Mouse (Mus musculus) effector memory CD4-positive, alpha-beta T cell, adult 5 months (primary cell): ENCODE measurements around the gene Kcnk18. TPM values are rescaled to one million over a fixed set of nuclear protein-coding genes. Genes with fewer than 3 reads are reported as not detected.

Experiments
- polyA plus RNA-seq: library from polyadenylated mRNA; unstranded; fragments of 100-300 nt; shearing (Covaris generic); gene quantifications from one replicate; pipeline ENCODE4 v1.2.1, GENCODE M21; 2017

Gene Kcnk18
- not detected for polyA plus RNA-seq

GRCm38 (mm10) chr19:59218991-59219390 lies at the start of gene Kcnk18:
Gene Kcnk18, plus strand, starts transcription at chr19:59219214.

GRCm38 (mm10) chr19:59169936-59170765 lies 48.9 kb upstream of the Kcnk18 start, which contains the start of gene Vax1:
Gene Vax1, minus strand, starts transcription at chr19:59170056.

GRCm38 (mm10) chr19:59260718-59261442 lies 41.9 kb downstream of the Kcnk18 start, which contains the start of gene Slc18a2:
Gene Slc18a2, plus strand, starts transcription at chr19:59260896.

Other genes with a start within 250 kb of the Kcnk18 start
- 0.92 TPM for gene Shtn1, start 143.1 kb upstream of the Kcnk18 start, polyA plus RNA-seq
- not detected for gene Vax1, start 49.2 kb upstream of the Kcnk18 start, polyA plus RNA-seq
- gene Slc18a2, start 41.7 kb downstream of the Kcnk18 start, polyA plus RNA-seq: 3.9 TPM
- 118 TPM for gene Rps12-ps3, start 103.1 kb downstream of the Kcnk18 start, polyA plus RNA-seq
- 35.3 TPM for gene Pdzd8, start 126.6 kb downstream of the Kcnk18 start, polyA plus RNA-seq
- gene Emx2, start 239.2 kb downstream of the Kcnk18 start, polyA plus RNA-seq: not detected